Mouse (Mus musculus): ENCODE measurements around the gene Klhl20.

- no peak for TF ChIP-seq CTCF (IDR thresholded peaks at IDR 0.05; ENCODE audit: low read depth, low read length)
- TF ChIP-seq POLR2A (IDR thresholded peaks at IDR 0.05; ENCODE audit: borderline replicate concordance, low read depth, low read length): no peak
Observed at GRCm38 (mm10) chr1:161142531-161143159, 11.3 kb upstream of the Klhl20 start, which contains the start of gene Ankrd45.
